Mouse (Mus musculus) midbrain, embryonic 14.5 days (tissue): ENCODE measurements at regions not wholly inside any gene's neighbourhood (a gene's known extent, or its start where the extent isn't known, plus 50 kb on each side); places are given as distances from the start of the nearest gene placed in this dataset.

Source experiments
- ATAC-seq: fragments of 200-750 bp; cut with Nextera tagmentation; 2 replicates; pipeline ENCODE4 v1.8.0; 2017; ENCODE audit warnings: moderate number of reproducible peaks, moderate library complexity; ENCODE audit not compliant: low FRiP score, low TSS enrichment
- DNase-seq: peaks from one replicate; pipeline ENCODE4 v3.0.0-alpha.2; 2015
- H3K27ac ChIP-seq: fragments of 300-500 bp; sonication (generic); replicated peaks from 2 replicates; pipeline ENCODE4 v1.5.1; 2014; ENCODE audit warnings: mild to moderate bottlenecking, low read depth, low read length, moderate library complexity
- H3K27me3 ChIP-seq: fragments of 300-500 bp; sonication (generic); 2 replicates; pipeline ENCODE4 v1.6.1; 2014; ENCODE audit warnings: low read length, control low read depth, mixed read lengths; ENCODE audit not compliant: control insufficient read depth, insufficient read depth
- H3K36me3 ChIP-seq: fragments of 300-500 bp; sonication (generic); 2 replicates; pipeline ENCODE4 v1.6.1; 2014; ENCODE audit warnings: low read length, control low read depth; ENCODE audit not compliant: control insufficient read depth, insufficient read depth
- H3K4me1 ChIP-seq: fragments of 300-500 bp; sonication (generic); 2 replicates; pipeline ENCODE4 v1.6.1; 2014; ENCODE audit warnings: mild to moderate bottlenecking, antibody characterized with exemption, low read length, control low read depth; ENCODE audit not compliant: control insufficient read depth, insufficient read depth
- H3K4me2 ChIP-seq: fragments of 300-500 bp; sonication (generic); 2 replicates; pipeline ENCODE4 v1.6.1; 2014; ENCODE audit warnings: mild to moderate bottlenecking, low read length, moderate library complexity
- H3K4me3 ChIP-seq: fragments of 300-500 bp; sonication (generic); replicated peaks from 2 replicates; pipeline ENCODE4 v1.5.1; 2014; ENCODE audit warnings: low read depth, low read length
- H3K9ac ChIP-seq: fragments of 300-500 bp; sonication (generic); replicated peaks from 2 replicates; pipeline ENCODE4 v1.6.1; 2014; ENCODE audit warnings: mild to moderate bottlenecking, low read length, moderate library complexity
- H3K9me3 ChIP-seq: fragments of 300-500 bp; sonication (generic); 2 replicates; pipeline ENCODE4 v1.6.1; 2016; ENCODE audit warnings: low read length, control low read depth, mixed read lengths; ENCODE audit not compliant: control insufficient read depth
- WGBS: fragments of 180-500 bp; shearing (Covaris S2); extraction: QIAGEN DNeasy Blood & Tissue Kit; methylation state at CpG from one replicate; pipeline ENCODE4 v1.1.7; 2014; 5-methylcytosine and 5-hydroxymethylcytosine counted together

- Histone ChIP-seq H3K27ac (no peak overlapping the region), H3K9ac (no peak overlapping the region), H3K9me3 (no peaks in the 10 kb centered on the region), H3K4me1 (no peaks in the 10 kb centered on the region), H3K4me3 (no peak overlapping the region), H3K27me3 (no peaks in the 10 kb centered on the region), H3K4me2 (no peak overlapping the region), H3K36me3 (no peaks in the 10 kb centered on the region)
- DNase-seq (no peak), ATAC-seq (no peak)
- WGBS, result 83% methylated on average over 4 of the region's 4 CpGs
Observed at GRCm38 (mm10) chr1:108925563-108925962, 1056.7 kb upstream of the Cdh7 start.

- Histone ChIP-seq H3K27me3 (no peaks in the 10 kb centered on the region), H3K4me1 (no peaks in the 10 kb centered on the region), H3K4me3 (no peak overlapping the region), H3K9ac (no peak overlapping the region), H3K4me2 (no peak overlapping the region), H3K9me3 (no peaks in the 10 kb centered on the region), H3K27ac (no peak overlapping the region), H3K36me3 (no peaks in the 10 kb centered on the region)
- no peak; the same call in 1 of the 2 replicates for ATAC-seq
- DNase-seq, result peak; percentile 57
- 73% methylated on average over 1 of the region's 1 CpGs for WGBS
Observed at GRCm38 (mm10) chr1:108934350-108934749, 1047.9 kb upstream of the Cdh7 start.

- no peak for ATAC-seq
- Histone ChIP-seq H3K4me1 (no peaks in the 10 kb centered on the region), H3K27me3 (no peaks in the 10 kb centered on the region), H3K9me3 (no peaks in the 10 kb centered on the region), H3K4me2 (no peak overlapping the region), H3K36me3 (no peaks in the 10 kb centered on the region), H3K27ac (no peak overlapping the region), H3K4me3 (no peak overlapping the region), H3K9ac (no peak overlapping the region)
- WGBS, result 70% methylated on average over 1 of the region's 1 CpGs
- DNase-seq, result peak; percentile 3
Observed at GRCm38 (mm10) chr1:108974866-108975265, 1007.4 kb upstream of the Cdh7 start.

GRCm38 (mm10) chr1:108994651-108995050 lies 987.6 kb upstream of the Cdh7 start:
- no peak overlapping the region for H3K9ac ChIP-seq
- no peak overlapping the region for H3K4me2 ChIP-seq
- ATAC-seq, result no peak
- H3K4me1 ChIP-seq, result no peaks in the 10 kb centered on the region
- no peak overlapping the region for H3K4me3 ChIP-seq
- no peaks in the 10 kb centered on the region for H3K27me3 ChIP-seq
- no peak overlapping the region for H3K27ac ChIP-seq
- no peaks in the 10 kb centered on the region for H3K9me3 ChIP-seq
- no peak for DNase-seq
- no peaks in the 10 kb centered on the region for H3K36me3 ChIP-seq
- WGBS, result 68% methylated on average over 2 of the region's 2 CpGs
